Mouse (Mus musculus) forebrain, postnatal 0 days (tissue): Measurements from ENCODE around the gene Vegfa. TPM values are rescaled to one million over a fixed set of nuclear protein-coding genes. Genes with fewer than 3 reads are reported as not detected.

Source experiments
- ATAC-seq: fragments of 200-750 bp; cut with Nextera tagmentation; 2 replicates; pipeline ENCODE4 v1.8.0; 2017; ENCODE audit warnings: mild to moderate bottlenecking, moderate library complexity
- DNase-seq: peaks from one replicate; pipeline ENCODE4 v3.0.0-alpha.2; 2015
- H3K27ac ChIP-seq: fragments of 300-500 bp; sonication (generic); 2 replicates; pipeline ENCODE4 v1.5.1; 2014; ENCODE audit warnings: low read depth, mild to moderate bottlenecking, antibody characterized with exemption, low read length, moderate library complexity, mixed read lengths
- H3K27me3 ChIP-seq: fragments of 300-500 bp; sonication (generic); 2 replicates; pipeline ENCODE4 v1.6.1; 2014; ENCODE audit warnings: mild to moderate bottlenecking, low read length, mixed read lengths; ENCODE audit not compliant: insufficient read depth
- H3K36me3 ChIP-seq: fragments of 300-500 bp; sonication (generic); 2 replicates; pipeline ENCODE4 v1.6.1; 2014; ENCODE audit warnings: mild to moderate bottlenecking, moderate library complexity; ENCODE audit not compliant: insufficient read depth
- H3K4me1 ChIP-seq: fragments of 300-500 bp; sonication (generic); 2 replicates; pipeline ENCODE4 v1.6.1; 2014; ENCODE audit warnings: antibody characterized with exemption; ENCODE audit not compliant: insufficient read depth
- H3K4me2 ChIP-seq: fragments of 300-500 bp; sonication (generic); 2 replicates; pipeline ENCODE4 v1.6.1; 2014; ENCODE audit warnings: low read depth, mild to moderate bottlenecking, moderate library complexity
- H3K4me3 ChIP-seq: fragments of 300-500 bp; sonication (generic); 2 replicates; pipeline ENCODE4 v1.5.1; 2014; ENCODE audit warnings: low read depth, low read length, mixed read lengths
- H3K9ac ChIP-seq: fragments of 300-500 bp; sonication (generic); 2 replicates; pipeline ENCODE4 v1.6.1; 2014; ENCODE audit warnings: mild to moderate bottlenecking
- H3K9me3 ChIP-seq: fragments of 300-500 bp; sonication (generic); 2 replicates; pipeline ENCODE4 v1.6.1; 2016; ENCODE audit warnings: low read length
- CTCF ChIP-seq: sonication (generic); IDR thresholded peaks from 2 replicates; pipeline ENCODE4 v1.5.1; 2016; ENCODE audit warnings: antibody characterized with exemption, control low read depth, low read depth
- WGBS: fragments of 180-500 bp; shearing (Covaris S2); extraction: QIAGEN DNeasy Blood & Tissue Kit; methylation state at CpG from one replicate; pipeline ENCODE4 v1.1.7; 2014; 5-methylcytosine and 5-hydroxymethylcytosine counted together
- polyA plus RNA-seq: library from polyadenylated mRNA; unstranded; fragments of >200 nt; fragmentation: Nextera tagmentation; extraction: Ambion mirVana; gene quantifications from 2 replicates; pipeline ENCODE4 v1.2.1, GENCODE M21; 2015
- total RNA-seq: library from RNA; depleted of rRNA; stranded (reverse); fragments of >200 nt; gene quantifications from 2 replicates; pipeline ENCODE4 v1.2.3, GENCODE M21; 2014

Vegfa gene
- total and polyA plus RNA-seq, 2 experiments from 2014 or later, result 2.0 to 96.5 TPM

DNA sequence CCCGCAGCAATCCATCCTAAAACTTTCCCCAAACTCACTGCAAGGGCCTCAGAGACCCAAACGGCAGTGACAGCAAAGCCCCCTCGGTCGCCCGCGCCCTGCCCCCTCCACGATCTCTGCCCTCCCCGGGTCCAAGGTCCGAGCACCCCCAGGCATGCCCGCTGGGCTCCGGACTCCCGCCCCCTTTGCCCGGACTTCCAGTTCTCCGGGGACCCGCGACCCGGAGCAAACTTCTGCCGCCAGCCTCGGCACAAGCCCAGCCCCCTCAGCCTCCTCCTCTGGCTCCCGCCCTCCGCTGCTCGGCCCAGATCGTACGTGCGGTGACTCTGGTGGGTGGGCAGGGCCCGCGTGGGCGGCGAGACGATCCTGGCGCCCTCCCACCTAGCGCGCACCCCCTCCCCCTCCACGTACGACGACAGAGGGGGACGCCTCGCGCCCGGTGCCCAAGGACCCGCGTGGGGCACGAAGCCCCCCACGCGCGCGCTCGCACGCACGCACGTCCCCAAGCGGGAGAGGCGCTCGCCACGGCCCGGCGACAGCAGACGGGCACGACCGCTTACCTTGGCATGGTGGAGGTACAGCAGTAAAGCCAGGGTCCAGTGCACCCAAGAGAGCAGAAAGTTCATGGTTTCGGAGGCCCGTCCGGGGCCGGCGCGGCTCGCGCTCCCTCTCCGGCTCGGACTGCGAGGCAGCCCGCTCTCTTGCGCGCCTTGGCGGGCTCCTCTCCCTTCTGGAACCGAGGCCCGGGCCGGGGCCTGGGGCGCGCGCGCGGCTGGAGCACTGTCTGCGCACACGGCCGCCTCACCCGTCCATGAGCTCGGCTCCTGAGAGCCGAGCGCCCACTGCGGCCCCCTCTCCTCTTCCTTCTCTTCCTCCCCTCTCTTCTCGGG lies 1.2 kb downstream of the Vegfa start:
- peak; percentile 49 for ATAC-seq
- H3K4me2 ChIP-seq, result peak overlapping the region; percentile 65
- peak; percentile 75 for DNase-seq
- no peaks in the 10 kb centered on the region for H3K9me3 ChIP-seq
- TF ChIP-seq CTCF, result no peak
- peaks cover 25% of the 10 kb centered on the region for H3K4me1 ChIP-seq
- peak overlapping the region; percentile 77 for H3K27ac ChIP-seq
- peak overlapping the region; percentile 73 for H3K9ac ChIP-seq
- 1% methylated on average over 85 of the region's 92 CpGs for WGBS
- H3K36me3 ChIP-seq, result no peaks in the 10 kb centered on the region
- H3K27me3 ChIP-seq, result no peaks in the 10 kb centered on the region
- peak overlapping the region; percentile 81 for H3K4me3 ChIP-seq

DNA sequence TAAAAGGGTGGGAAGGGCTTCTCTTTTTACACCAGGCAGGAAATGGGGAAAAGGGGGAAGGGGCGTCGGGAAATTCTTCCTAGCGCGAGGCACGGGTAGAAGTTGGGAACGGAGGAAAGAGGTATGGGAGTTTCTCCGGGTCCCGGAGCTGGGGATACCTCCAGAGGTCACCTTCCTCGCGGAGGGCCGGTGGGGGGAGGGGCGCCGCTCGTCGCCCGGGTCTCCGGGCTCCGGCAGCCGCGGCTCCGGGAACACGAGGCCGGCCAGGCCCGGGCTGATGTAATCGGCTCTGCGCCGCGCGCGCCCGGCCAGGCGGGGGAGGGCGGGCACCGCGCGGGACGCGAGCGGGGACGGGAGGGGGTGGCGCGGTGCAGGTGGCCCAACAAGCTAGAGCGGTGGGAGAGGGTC lies 1.8 kb downstream of the Vegfa start:
- peak overlapping the region; percentile 77 for H3K27ac ChIP-seq
- H3K9me3 ChIP-seq, result no peaks in the 10 kb centered on the region
- peak overlapping the region; percentile 73 for H3K9ac ChIP-seq
- peak; percentile 70 for DNase-seq
- under 1% methylated on average over 36 of the region's 43 CpGs for WGBS
- peaks cover 25% of the 10 kb centered on the region for H3K4me1 ChIP-seq
- no peaks in the 10 kb centered on the region for H3K27me3 ChIP-seq
- no peaks in the 10 kb centered on the region for H3K36me3 ChIP-seq
- TF ChIP-seq CTCF, result no peak
- peak; percentile 32 for ATAC-seq
- H3K4me2 ChIP-seq, result peak overlapping the region; percentile 65
- peak overlapping the region; percentile 81 for H3K4me3 ChIP-seq

DNA sequence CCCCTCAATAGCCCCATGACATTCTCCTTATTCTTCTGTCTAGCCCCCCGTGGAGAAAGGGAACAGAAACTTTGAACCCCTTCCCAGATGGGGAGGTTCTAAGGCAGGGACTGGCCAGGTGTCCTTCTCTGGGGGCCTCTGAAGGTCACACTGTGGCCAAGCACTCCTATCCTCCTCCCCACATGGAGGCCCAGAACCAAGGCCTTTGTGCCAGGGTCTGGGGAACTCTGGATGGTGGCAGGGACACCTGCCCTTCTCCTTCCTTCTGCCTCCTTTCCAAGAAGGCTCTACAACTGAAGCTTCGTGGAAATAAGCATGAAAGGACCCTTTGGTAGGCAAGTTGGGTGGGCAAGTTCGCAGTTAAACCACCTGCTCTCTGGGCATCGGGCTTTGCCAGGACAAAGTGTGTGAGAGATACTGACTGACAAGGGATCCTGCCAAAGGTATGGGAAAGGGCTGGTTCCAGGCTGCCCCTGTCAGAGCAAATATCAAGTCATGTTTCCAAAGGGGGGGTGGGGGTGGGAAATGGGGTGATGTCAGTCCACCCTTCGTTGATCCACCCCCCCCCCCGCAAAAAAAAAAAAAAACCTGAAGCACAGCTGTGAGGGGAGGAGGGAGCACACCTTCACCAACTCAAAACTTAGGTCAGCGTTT lies 2.5 kb downstream of the Vegfa start:
- no peak for DNase-seq
- no peak for TF ChIP-seq CTCF
- Histone ChIP-seq H3K4me3 (peak overlapping the region; percentile 81), H3K27ac (peak overlapping the region; percentile 77), H3K4me2 (peak overlapping the region; percentile 65), H3K9ac (peak overlapping the region; percentile 73), H3K4me1 (peaks cover 25% of the 10 kb centered on the region), H3K9me3 (no peaks in the 10 kb centered on the region), H3K36me3 (peaks cover 2% of the 10 kb centered on the region), H3K27me3 (no peaks in the 10 kb centered on the region)
- WGBS, result 5% methylated on average over 7 of the region's 7 CpGs
- no peak for ATAC-seq

DNA sequence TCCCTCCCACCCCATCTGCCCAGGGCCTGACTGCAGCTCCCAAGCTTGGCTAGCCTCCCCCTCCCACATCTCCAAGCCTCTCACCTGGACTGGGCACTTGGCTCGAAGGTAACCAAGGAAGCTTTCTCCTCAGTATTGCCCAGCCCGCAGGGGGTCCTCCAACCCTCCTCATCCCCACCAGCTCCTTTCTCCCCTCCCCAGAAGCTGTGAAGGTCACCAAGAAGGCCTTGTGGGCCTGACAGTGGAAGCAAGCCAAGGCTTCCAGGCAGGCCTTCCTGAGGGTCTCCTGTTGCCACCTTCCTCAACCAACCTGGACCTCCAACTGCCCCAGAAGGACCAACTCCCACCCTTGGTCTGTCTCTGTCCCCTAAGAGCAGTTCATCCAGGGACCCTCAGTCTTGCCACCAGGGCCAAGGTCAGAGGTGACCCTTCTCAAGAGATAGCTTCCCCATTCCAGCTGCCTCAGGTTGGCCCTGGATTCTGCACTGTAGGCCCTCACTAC lies 3.1 kb downstream of the Vegfa start:
- 54% methylated on average over 2 of the region's 2 CpGs for WGBS

GRCm38 (mm10) chr17:46028210-46029051 lies 3.7 kb downstream of the Vegfa start:
- peak overlapping the region; percentile 2; the same call in 1 of the 2 replicates for H3K9ac ChIP-seq
- H3K4me1 ChIP-seq, result peaks cover 25% of the 10 kb centered on the region
- TF ChIP-seq CTCF, result no peak
- peak overlapping the region; percentile 81 for H3K4me3 ChIP-seq
- H3K4me2 ChIP-seq, result peak overlapping the region; percentile 65
- WGBS, result 27% methylated on average over 15 of the region's 15 CpGs
- no peak for ATAC-seq
- peaks cover 9% of the 10 kb centered on the region for H3K36me3 ChIP-seq
- H3K27me3 ChIP-seq, result no peaks in the 10 kb centered on the region
- H3K9me3 ChIP-seq, result no peaks in the 10 kb centered on the region
- peak overlapping the region; percentile 74; the same call in 1 of the 2 replicates for H3K27ac ChIP-seq
- DNase-seq, result no peak

More for the DNA sequence above, 3.1 kb downstream of the Vegfa start:
- H3K9ac ChIP-seq, result peak overlapping the region; percentile 73
- no peaks in the 10 kb centered on the region for H3K27me3 ChIP-seq
- H3K4me1 ChIP-seq, result peaks cover 25% of the 10 kb centered on the region
- ATAC-seq, result no peak
- H3K27ac ChIP-seq, result peak overlapping the region; percentile 15; the same call in 1 of the 2 replicates
- peaks cover 8% of the 10 kb centered on the region for H3K36me3 ChIP-seq
- no peak for TF ChIP-seq CTCF
- no peak for DNase-seq
- H3K4me3 ChIP-seq, result peak overlapping the region; percentile 81
- peak overlapping the region; percentile 65 for H3K4me2 ChIP-seq
- H3K9me3 ChIP-seq, result no peaks in the 10 kb centered on the region
